Mouse (Mus musculus): ENCODE measurements at regions not wholly inside any gene's neighbourhood (a gene's known extent, or its start where the extent isn't known, plus 50 kb on each side); places are given as distances from the start of the nearest gene placed in this dataset.

- H3K27me3 ChIP-seq, result no peaks in the 10 kb centered on the region
- no peaks in the 10 kb centered on the region for H3K4me1 ChIP-seq (replicated peaks)
- no peak overlapping the region for H3K27ac ChIP-seq
- no peaks in the 10 kb centered on the region for H3K9me3 ChIP-seq
- no peak overlapping the region for H3K4me2 ChIP-seq
- no peak overlapping the region for H3K4me3 ChIP-seq
- no peaks in the 10 kb centered on the region for H3K36me3 ChIP-seq
- ATAC-seq (ENCODE audit: low FRiP score), result no peak
- H3K9ac ChIP-seq, result no peak overlapping the region
Observed at GRCm38 (mm10) chr2:50822738-50823137, 326.2 kb downstream of the Rnd3 start.

- Histone ChIP-seq H3K9me3 (no peaks in the 10 kb centered on the region), H3K4me2 (no peak overlapping the region), H3K4me1 (replicated peaks) (peaks cover 6% of the 10 kb centered on the region; the same call in 1 of the 2 replicates), H3K27me3 (no peaks in the 10 kb centered on the region), H3K27ac (no peak overlapping the region), H3K9ac (no peak overlapping the region), H3K4me3 (no peak overlapping the region), H3K36me3 (no peaks in the 10 kb centered on the region)
- ATAC-seq (ENCODE audit: low FRiP score), result no peak
- WGBS, result 91% methylated on average over 5 of the region's 5 CpGs
Observed at GRCm38 (mm10) chr2:50819305-50819665, 329.6 kb downstream of the Rnd3 start.

GRCm38 (mm10) chr2:50818557-50819304 is 330.2 kb downstream of the Rnd3 start:
- no peak for ATAC-seq (ENCODE audit: low FRiP score)
- Histone ChIP-seq H3K4me3 (no peak overlapping the region), H3K4me2 (no peak overlapping the region), H3K27ac (no peak overlapping the region), H3K9ac (no peak overlapping the region), H3K4me1 (replicated peaks) (peaks cover 6% of the 10 kb centered on the region; the same call in 1 of the 2 replicates), H3K27me3 (no peaks in the 10 kb centered on the region), H3K36me3 (no peaks in the 10 kb centered on the region), H3K9me3 (no peaks in the 10 kb centered on the region)
- 89% methylated on average over 7 of the region's 7 CpGs for WGBS

GRCm38 (mm10) chr2:50816364-50816763 is 332.5 kb downstream of the Rnd3 start:
- Histone ChIP-seq H3K9ac (no peak overlapping the region), H3K4me2 (no peak overlapping the region), H3K4me1 (replicated peaks) (peaks cover 15% of the 10 kb centered on the region), H3K9me3 (no peaks in the 10 kb centered on the region), H3K36me3 (no peaks in the 10 kb centered on the region), H3K27ac (no peak overlapping the region), H3K4me3 (no peak overlapping the region), H3K27me3 (no peaks in the 10 kb centered on the region)
- WGBS, result 70% methylated on average over 5 of the region's 5 CpGs
- ATAC-seq (ENCODE audit: low FRiP score), result no peak

GRCm38 (mm10) chr2:50815541-50815940 is 333.4 kb downstream of the Rnd3 start:
- H3K9ac ChIP-seq, result no peak overlapping the region
- WGBS, result 60% methylated on average over 3 of the region's 3 CpGs
- no peak overlapping the region for H3K4me2 ChIP-seq
- peaks cover 21% of the 10 kb centered on the region for H3K4me1 ChIP-seq (replicated peaks)
- H3K36me3 ChIP-seq, result no peaks in the 10 kb centered on the region
- ATAC-seq (ENCODE audit: low FRiP score), result no peak
- no peak overlapping the region for H3K27ac ChIP-seq
- no peak overlapping the region for H3K4me3 ChIP-seq
- no peaks in the 10 kb centered on the region for H3K27me3 ChIP-seq
- no peaks in the 10 kb centered on the region for H3K9me3 ChIP-seq

- no peak overlapping the region for H3K4me2 ChIP-seq
- no peak for ATAC-seq (ENCODE audit: low FRiP score)
- H3K9me3 ChIP-seq, result no peaks in the 10 kb centered on the region
- H3K4me1 ChIP-seq (replicated peaks), result peaks cover 25% of the 10 kb centered on the region
- WGBS, result 91% methylated on average over 9 of the region's 9 CpGs
- H3K27ac ChIP-seq, result no peak overlapping the region
- H3K4me3 ChIP-seq, result no peak overlapping the region
- no peaks in the 10 kb centered on the region for H3K36me3 ChIP-seq
- H3K9ac ChIP-seq, result no peak overlapping the region
- no peaks in the 10 kb centered on the region for H3K27me3 ChIP-seq
Observed at GRCm38 (mm10) chr2:50813568-50814461, 335.1 kb downstream of the Rnd3 start.

- WGBS, result 31% methylated on average over 4 of the region's 4 CpGs
- Histone ChIP-seq H3K4me1 (replicated peaks) (peaks cover 25% of the 10 kb centered on the region), H3K27ac (peak overlapping the region; percentile 32; the same call in 1 of the 2 replicates), H3K9ac (no peak overlapping the region), H3K9me3 (no peaks in the 10 kb centered on the region), H3K36me3 (no peaks in the 10 kb centered on the region), H3K4me3 (no peak overlapping the region), H3K27me3 (no peaks in the 10 kb centered on the region), H3K4me2 (no peak overlapping the region)
- ATAC-seq (ENCODE audit: low FRiP score), result no peak
Observed at GRCm38 (mm10) chr2:50812296-50812695, 336.6 kb downstream of the Rnd3 start.

- H3K4me2 ChIP-seq, result peak overlapping the region; percentile 20
- H3K4me1 ChIP-seq (replicated peaks), result peaks cover 21% of the 10 kb centered on the region
- H3K27ac ChIP-seq, result peak overlapping the region; percentile 73
- H3K9me3 ChIP-seq, result no peaks in the 10 kb centered on the region
- no peaks in the 10 kb centered on the region for H3K36me3 ChIP-seq
- 0 out of 2 replicates have a peak, but pooled peaks have one; percentile 46 for ATAC-seq (ENCODE audit: low FRiP score)
- H3K27me3 ChIP-seq, result no peaks in the 10 kb centered on the region
- WGBS, result 7% methylated on average over 5 of the region's 5 CpGs
- no peak overlapping the region for H3K4me3 ChIP-seq
- no peak overlapping the region for H3K9ac ChIP-seq
Observed at GRCm38 (mm10) chr2:50810336-50811066, 338.4 kb downstream of the Rnd3 start.

GRCm38 (mm10) chr2:50809823-50810222 is 339.1 kb downstream of the Rnd3 start:
- 25% methylated on average over 3 of the region's 3 CpGs for WGBS
- ATAC-seq (ENCODE audit: low FRiP score), result no peak
- Histone ChIP-seq H3K27me3 (no peaks in the 10 kb centered on the region), H3K9ac (no peak overlapping the region), H3K4me2 (no peak overlapping the region), H3K36me3 (no peaks in the 10 kb centered on the region), H3K4me1 (replicated peaks) (peaks cover 19% of the 10 kb centered on the region), H3K4me3 (no peak overlapping the region), H3K9me3 (no peaks in the 10 kb centered on the region), H3K27ac (no peak overlapping the region)

- H3K9me3 ChIP-seq, result no peaks in the 10 kb centered on the region
- H3K9ac ChIP-seq, result no peak overlapping the region
- peaks cover 19% of the 10 kb centered on the region for H3K4me1 ChIP-seq (replicated peaks)
- no peak for ATAC-seq (ENCODE audit: low FRiP score)
- no peak overlapping the region for H3K27ac ChIP-seq
- 92% methylated on average over 6 of the region's 6 CpGs for WGBS
- H3K4me2 ChIP-seq, result no peak overlapping the region
- H3K27me3 ChIP-seq, result no peaks in the 10 kb centered on the region
- H3K36me3 ChIP-seq, result no peaks in the 10 kb centered on the region
- H3K4me3 ChIP-seq, result no peak overlapping the region
Observed at GRCm38 (mm10) chr2:50807162-50807960, 341.6 kb downstream of the Rnd3 start.

- H3K4me3 ChIP-seq, result no peak overlapping the region
- WGBS, result 87% methylated on average over 3 of the region's 3 CpGs
- no peaks in the 10 kb centered on the region for H3K27me3 ChIP-seq
- H3K36me3 ChIP-seq, result no peaks in the 10 kb centered on the region
- H3K4me2 ChIP-seq, result no peak overlapping the region
- no peak for ATAC-seq (ENCODE audit: low FRiP score)
- peaks cover 5% of the 10 kb centered on the region for H3K4me1 ChIP-seq (replicated peaks)
- no peak overlapping the region for H3K27ac ChIP-seq
- H3K9ac ChIP-seq, result no peak overlapping the region
- no peaks in the 10 kb centered on the region for H3K9me3 ChIP-seq
Observed at GRCm38 (mm10) chr2:50805645-50806044, 343.3 kb downstream of the Rnd3 start.

Data from hindbrain, embryonic 13.5 days (tissue).